Mouse (Mus musculus): ENCODE measurements around the gene Usp46. TPM values are rescaled to one million over a fixed set of nuclear protein-coding genes. Genes with fewer than 3 reads are reported as not detected.
"Not testable (repeated sequence)": the region's sequence is repeated elsewhere in the genome, so short reads cannot be mapped to it uniquely, and the experiment has no call there.

Gene Usp46
- total and polyA plus RNA-seq, 3 experiments: 14.5 to 23.6 TPM; not detected in 1

GRCm38 (mm10) chr5:74076759-74077158 is 8.5 kb upstream of the Usp46 start:
- Histone ChIP-seq H3K79me2 (ENCODE audit: control insufficient read depth, insufficient read depth, low read length, poor library complexity) (no peaks in the 10 kb centered on the region), H3K4me3 (ENCODE audit: control insufficient read depth in 1 of 2, insufficient read depth in 1 of 2, low read depth in 2 of 2, low read length in 2 of 2) (no peak overlapping the region), H3K4me1 (ENCODE audit: control insufficient read depth in 1 of 2, insufficient read depth in 2 of 2, low read length in 2 of 2) (peaks cover 7 to 11% of the 10 kb centered on the region in 2 experiments), H3K9me3 (replicated peaks; ENCODE audit: insufficient read depth, low read length) (no peaks in the 10 kb centered on the region), H3K9ac (ENCODE audit: control insufficient read depth, low read depth, low read length, poor library complexity, severe bottlenecking) (no peak overlapping the region), H3K27ac (ENCODE audit: control insufficient read depth, low read depth, low read length) (no peak overlapping the region), H3K36me3 (ENCODE audit: control insufficient read depth in 1 of 2, insufficient read depth in 2 of 2, low read length in 2 of 2) (peaks cover 0 to 3% of the 10 kb centered on the region in 2 experiments; a peak in 2 of 4 replicates), H3K27me3 (ENCODE audit: control insufficient read depth in 1 of 2, insufficient read depth in 2 of 2, low read length in 2 of 2) (no peaks in the 10 kb centered on the region)
- no peak for TF ChIP-seq UBTF (IDR thresholded peaks at IDR 0.05; ENCODE audit: borderline replicate concordance, insufficient read depth, low read depth, low read length)
- TF ChIP-seq TCF12 (IDR thresholded peaks at IDR 0.05; ENCODE audit: low read depth, low read length): no peak
- TF ChIP-seq MAZ (IDR thresholded peaks at IDR 0.05; ENCODE audit: low read depth, low read length): no peak
- no peak for TF ChIP-seq ETS1 (IDR thresholded peaks at IDR 0.05; ENCODE audit: low read depth, low read length)
- no peak for TF ChIP-seq ZC3H11A (IDR thresholded peaks at IDR 0.05; ENCODE audit: low read depth, low read length)
- no peak for TF ChIP-seq E2F4 (IDR thresholded peaks at IDR 0.05; ENCODE audit: borderline replicate concordance, low read depth, low read length)
- no peak for TF ChIP-seq SIN3A (IDR thresholded peaks at IDR 0.05; ENCODE audit: low read length)
- no peak for TF ChIP-seq NELFE (IDR thresholded peaks at IDR 0.05; ENCODE audit: low read depth, low read length)
- TF ChIP-seq MYC (IDR thresholded peaks at IDR 0.05; ENCODE audit: low read depth, low read length): no peak
- TF ChIP-seq BHLHE40 (IDR thresholded peaks at IDR 0.05; ENCODE audit: borderline replicate concordance, low read depth, low read length): no peak
- TF ChIP-seq GATA1 (IDR thresholded peaks at IDR 0.05; ENCODE audit: low read depth, low read length): no peak
- TF ChIP-seq EP300 (IDR thresholded peaks at IDR 0.05; ENCODE audit: low read depth in 1 of 2, low read length in 2 of 2): no peak
- no peak for TF ChIP-seq RAD21 (IDR thresholded peaks at IDR 0.05; ENCODE audit: low read depth, low read length)
- no peak for TF ChIP-seq MEF2A (IDR thresholded peaks at IDR 0.05; ENCODE audit: extremely low read depth, insufficient replicate concordance, low read depth, low read length, poor library complexity, severe bottlenecking)
- DNase-seq (ENCODE audit: low read depth, low spot score): no peak

- peak; percentile 18; the same call in 1 of the 2 replicates for TF ChIP-seq SMC3 (IDR thresholded peaks at IDR 0.05; ENCODE audit: low read depth, low read length)
- H3K36me3 ChIP-seq (ENCODE audit: control insufficient read depth in 1 of 2, insufficient read depth in 2 of 2, low read length in 2 of 2): peaks cover 0 to 16% of the 10 kb centered on the region in 2 experiments; a peak in 2 of 4 replicates
- H3K27me3 ChIP-seq (ENCODE audit: control insufficient read depth in 1 of 2, insufficient read depth in 2 of 2, low read length in 2 of 2); H3K9ac ChIP-seq (ENCODE audit: control insufficient read depth, low read depth, low read length, poor library complexity, severe bottlenecking); H3K9me3 ChIP-seq (replicated peaks; ENCODE audit: insufficient read depth, low read length); DNase-seq (ENCODE audit: low read depth, low spot score); H3K27ac ChIP-seq (ENCODE audit: control insufficient read depth, low read depth, low read length); H3K4me3 ChIP-seq (ENCODE audit: control insufficient read depth in 1 of 2, insufficient read depth in 1 of 2, low read depth in 2 of 2, low read length in 2 of 2): not testable (repeated sequence)
- peaks cover 15% of the 10 kb centered on the region for H3K79me2 ChIP-seq (ENCODE audit: control insufficient read depth, insufficient read depth, low read length, poor library complexity)
- H3K4me1 ChIP-seq (ENCODE audit: control insufficient read depth in 1 of 2, insufficient read depth in 2 of 2, low read length in 2 of 2): peaks cover 7 to 16% of the 10 kb centered on the region in 2 experiments
Measured at GRCm38 (mm10) chr5:74070564-74070963, 2.3 kb upstream of the Usp46 start.

Measured in MEL (cell line).